Mouse (Mus musculus): ENCODE measurements around the gene Srp68. TPM values are rescaled to one million over a fixed set of nuclear protein-coding genes. Genes with fewer than 3 reads are reported as not detected.

The Srp68 gene
- polyA plus RNA-seq, 1 experiment, result 23.4 TPM

DNA sequence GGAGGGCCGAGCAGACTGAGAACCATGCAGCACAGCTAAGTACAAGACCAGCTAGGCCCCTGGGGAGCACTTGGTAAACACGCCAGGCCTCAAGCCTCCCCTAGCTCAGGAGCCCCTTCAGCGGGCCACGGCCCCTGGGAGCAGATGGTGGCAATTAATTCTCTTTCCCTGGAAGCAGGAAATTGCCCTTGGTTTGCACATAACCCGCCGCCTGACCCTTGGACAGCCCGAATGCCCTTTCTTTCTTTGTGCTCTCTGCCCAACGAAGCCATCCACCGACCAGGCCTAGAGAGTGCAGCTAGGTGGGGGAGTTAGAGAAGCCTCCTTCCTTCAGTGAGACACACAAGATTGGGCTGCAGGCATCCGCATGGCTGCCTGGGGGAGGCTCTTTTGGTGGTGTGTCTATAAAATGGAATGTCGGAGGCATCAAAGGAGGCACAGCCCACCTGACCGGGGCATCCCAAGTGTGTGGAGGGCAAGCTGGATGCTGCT is 32.2 kb downstream of the Srp68 start:
- Histone ChIP-seq H3K4me1 (ENCODE audit: control insufficient read depth, insufficient read depth, insufficient read length, low read length) (no peaks in the 10 kb centered on the region), H3K4me3 (ENCODE audit: insufficient read depth, low read depth, low read length) (no peak overlapping the region), H3K27ac (replicated peaks; ENCODE audit: low read depth, low read length) (no peak overlapping the region)

DNA sequence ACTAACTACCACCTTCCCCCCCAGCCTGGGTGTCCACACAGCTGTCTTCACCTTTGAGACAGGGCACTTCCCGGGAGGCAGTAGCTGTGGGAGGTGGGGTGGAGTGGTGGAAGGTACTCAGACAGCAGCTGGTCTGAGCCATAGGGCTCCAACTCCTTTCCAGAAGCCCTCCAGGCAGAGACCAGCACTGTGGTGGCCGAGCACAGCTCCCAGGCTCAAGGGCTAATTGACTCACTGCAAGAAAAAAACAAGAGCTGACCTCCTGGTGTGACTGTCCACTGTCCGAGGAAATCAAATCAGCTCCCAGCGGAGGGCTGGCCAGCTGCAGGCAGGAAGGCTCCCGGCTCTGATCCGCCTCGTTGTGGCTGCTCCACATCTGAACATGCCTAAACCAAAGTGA is 34.2 kb downstream of the Srp68 start:
- no peak overlapping the region for H3K4me3 ChIP-seq (ENCODE audit: insufficient read depth, low read depth, low read length)
- no peak overlapping the region for H3K27ac ChIP-seq (replicated peaks; ENCODE audit: low read depth, low read length)
- H3K4me1 ChIP-seq (ENCODE audit: control insufficient read depth, insufficient read depth, insufficient read length, low read length), result no peaks in the 10 kb centered on the region

DNA sequence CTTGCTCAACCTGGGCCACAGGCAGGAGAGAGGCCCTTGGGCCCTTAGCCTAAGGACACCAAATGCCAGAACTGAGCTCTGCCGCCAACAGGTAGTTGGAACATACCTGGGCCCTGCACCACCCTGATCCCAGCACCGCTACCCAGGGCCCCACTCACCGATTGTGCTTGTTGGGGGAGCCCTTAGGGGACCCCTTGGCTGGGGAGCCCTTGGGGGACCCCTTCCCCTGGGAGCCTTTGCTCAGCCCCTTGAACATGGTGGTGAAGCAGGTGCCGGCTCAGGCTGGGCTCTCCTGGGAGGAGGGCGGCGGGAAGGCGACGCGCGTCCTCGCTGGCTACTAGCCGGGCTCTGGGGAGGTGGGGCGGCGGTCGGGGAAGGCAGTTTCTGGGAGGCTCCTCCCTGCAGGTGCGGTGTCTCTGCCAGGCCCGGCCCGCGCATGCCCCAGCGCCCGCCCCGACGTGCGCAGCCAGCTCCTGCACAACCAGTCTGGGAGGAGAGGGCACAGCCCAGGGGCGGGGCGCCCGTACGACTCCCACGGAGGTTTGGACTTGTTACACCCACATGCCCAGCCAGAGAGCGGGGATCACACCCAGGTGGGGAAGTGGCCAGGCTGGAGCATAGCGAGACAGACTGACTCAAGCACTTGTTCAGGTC is 36.1 kb downstream of the Srp68 start, which contains the start of gene Evpl:
Evpl (minus strand) TSS at position 336 of the 654 bp plus-strand sequence.
- Histone ChIP-seq H3K4me3 (ENCODE audit: insufficient read depth, low read depth, low read length) (no peak within 1 kb of the TSS), H3K4me1 (ENCODE audit: control insufficient read depth, insufficient read depth, insufficient read length, low read length) (no peaks in the 10 kb centered on the region), H3K27ac (replicated peaks; ENCODE audit: low read depth, low read length) (no peak within 1 kb of the TSS)

DNA sequence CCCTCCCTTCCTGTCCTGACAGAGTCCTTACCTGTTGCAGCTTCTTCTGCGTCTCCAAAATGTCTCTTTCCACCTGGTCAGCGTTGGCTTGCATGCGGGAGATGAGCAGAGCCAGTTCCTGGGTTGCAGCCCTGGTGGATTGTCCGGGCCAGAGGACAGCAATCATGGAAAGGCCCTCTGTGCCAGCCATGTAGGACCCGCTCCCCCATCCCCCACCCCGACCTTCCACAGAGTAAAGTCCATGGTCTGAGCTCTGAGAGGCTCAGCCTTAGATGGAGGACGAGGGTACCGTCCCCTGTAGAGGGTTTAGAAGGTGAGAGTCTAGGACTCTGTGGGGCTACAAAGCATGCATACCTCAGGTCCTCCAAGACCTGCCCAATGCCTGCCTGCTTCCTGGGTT is 39.1 kb downstream of the Srp68 start:
- H3K4me1 ChIP-seq (ENCODE audit: control insufficient read depth, insufficient read depth, insufficient read length, low read length), result no peaks in the 10 kb centered on the region
- H3K27ac ChIP-seq (replicated peaks; ENCODE audit: low read depth, low read length), result no peak overlapping the region
- H3K4me3 ChIP-seq (ENCODE audit: insufficient read depth, low read depth, low read length), result no peak overlapping the region

DNA sequence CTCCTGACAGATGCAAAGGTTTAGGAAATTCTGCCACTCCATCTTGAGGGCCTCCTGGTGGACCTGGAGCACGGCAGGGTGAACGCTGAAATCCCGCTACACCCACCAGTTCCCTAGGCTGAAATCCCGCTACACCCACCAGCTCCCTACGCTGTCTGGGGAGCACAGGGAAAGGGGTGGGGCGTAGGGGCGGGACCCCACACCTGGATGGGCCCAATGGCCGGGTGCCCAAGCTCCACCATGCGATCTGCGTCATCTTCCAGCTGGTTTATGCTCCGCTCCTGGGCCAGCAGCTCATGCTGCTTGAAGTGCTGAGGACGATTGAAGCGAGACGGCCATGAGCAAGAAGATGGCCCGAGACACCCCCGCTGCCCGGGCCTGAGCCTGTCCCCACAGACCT is 41.6 kb downstream of the Srp68 start:
- H3K4me3 ChIP-seq (ENCODE audit: insufficient read depth, low read depth, low read length), result no peak overlapping the region
- no peak overlapping the region for H3K27ac ChIP-seq (replicated peaks; ENCODE audit: low read depth, low read length)
- no peaks in the 10 kb centered on the region for H3K4me1 ChIP-seq (ENCODE audit: control insufficient read depth, insufficient read depth, insufficient read length, low read length)

DNA sequence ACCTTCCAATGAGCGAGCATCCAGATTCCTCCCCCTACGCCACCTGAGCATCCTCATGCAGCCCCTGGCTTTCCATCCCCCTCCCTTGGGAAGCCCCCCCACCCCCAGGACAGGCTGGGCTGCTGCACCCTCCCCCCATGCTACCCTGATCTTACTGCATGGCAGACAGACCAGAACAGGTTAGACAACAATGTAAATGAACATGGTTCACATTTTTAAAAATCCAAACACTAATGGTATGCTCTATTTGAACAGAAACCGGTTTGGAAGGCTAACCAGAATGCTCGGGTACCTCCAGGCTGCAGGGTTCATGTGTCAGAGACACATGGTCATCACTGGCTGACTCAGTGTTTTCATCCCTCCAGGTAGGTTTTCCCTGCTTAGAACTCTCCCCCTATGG is 45.3 kb downstream of the Srp68 start:
- Histone ChIP-seq H3K4me3 (ENCODE audit: insufficient read depth, low read depth, low read length) (no peak overlapping the region), H3K4me1 (ENCODE audit: control insufficient read depth, insufficient read depth, insufficient read length, low read length) (no peaks in the 10 kb centered on the region), H3K27ac (replicated peaks; ENCODE audit: low read depth, low read length) (no peak overlapping the region)

DNA sequence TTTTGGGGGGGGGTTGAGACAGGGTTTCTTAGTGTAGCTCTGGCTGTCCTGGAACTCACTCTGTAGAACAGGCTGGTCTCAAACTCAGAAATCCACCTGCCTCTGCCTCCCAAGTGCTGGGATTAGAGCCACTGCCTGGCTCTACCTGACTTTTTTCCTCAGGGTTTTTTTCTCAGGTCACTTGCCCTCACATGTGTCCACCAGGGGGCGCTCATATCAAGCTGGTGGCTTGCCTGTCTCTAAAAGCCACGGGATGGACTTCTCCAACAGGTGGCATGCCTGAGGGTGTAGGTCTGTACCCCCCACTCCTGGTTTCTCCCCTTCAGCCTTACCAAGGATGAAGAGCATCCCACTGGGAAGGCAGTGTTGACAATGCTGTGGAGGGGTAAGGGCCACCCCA is 47.6 kb downstream of the Srp68 start:
- no peak overlapping the region for H3K27ac ChIP-seq (replicated peaks; ENCODE audit: low read depth, low read length)
- no peak overlapping the region for H3K4me3 ChIP-seq (ENCODE audit: insufficient read depth, low read depth, low read length)
- H3K4me1 ChIP-seq (ENCODE audit: control insufficient read depth, insufficient read depth, insufficient read length, low read length), result no peaks in the 10 kb centered on the region

DNA sequence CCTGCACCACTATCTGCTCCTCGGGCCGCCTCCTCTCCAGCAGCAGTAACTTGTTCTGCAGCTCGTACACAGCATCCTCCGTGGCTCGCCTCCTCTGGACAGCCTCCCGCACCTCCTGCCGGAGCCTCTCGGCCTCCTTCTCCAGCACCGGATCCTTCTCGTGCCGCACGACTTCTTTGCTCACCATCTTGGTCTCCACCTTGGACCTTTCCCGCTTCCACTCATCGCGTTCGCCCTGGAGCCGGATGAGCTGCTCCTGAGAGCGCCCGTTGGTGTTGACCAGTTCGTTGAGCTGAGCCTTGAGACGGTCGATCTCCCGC is 51.3 kb downstream of the Srp68 start:
- no peak overlapping the region for H3K27ac ChIP-seq (replicated peaks; ENCODE audit: low read depth, low read length)
- peak overlapping the region; percentile 63 for H3K4me3 ChIP-seq (ENCODE audit: insufficient read depth, low read depth, low read length)
- H3K4me1 ChIP-seq (ENCODE audit: control insufficient read depth, insufficient read depth, insufficient read length, low read length), result peaks cover 18% of the 10 kb centered on the region

DNA sequence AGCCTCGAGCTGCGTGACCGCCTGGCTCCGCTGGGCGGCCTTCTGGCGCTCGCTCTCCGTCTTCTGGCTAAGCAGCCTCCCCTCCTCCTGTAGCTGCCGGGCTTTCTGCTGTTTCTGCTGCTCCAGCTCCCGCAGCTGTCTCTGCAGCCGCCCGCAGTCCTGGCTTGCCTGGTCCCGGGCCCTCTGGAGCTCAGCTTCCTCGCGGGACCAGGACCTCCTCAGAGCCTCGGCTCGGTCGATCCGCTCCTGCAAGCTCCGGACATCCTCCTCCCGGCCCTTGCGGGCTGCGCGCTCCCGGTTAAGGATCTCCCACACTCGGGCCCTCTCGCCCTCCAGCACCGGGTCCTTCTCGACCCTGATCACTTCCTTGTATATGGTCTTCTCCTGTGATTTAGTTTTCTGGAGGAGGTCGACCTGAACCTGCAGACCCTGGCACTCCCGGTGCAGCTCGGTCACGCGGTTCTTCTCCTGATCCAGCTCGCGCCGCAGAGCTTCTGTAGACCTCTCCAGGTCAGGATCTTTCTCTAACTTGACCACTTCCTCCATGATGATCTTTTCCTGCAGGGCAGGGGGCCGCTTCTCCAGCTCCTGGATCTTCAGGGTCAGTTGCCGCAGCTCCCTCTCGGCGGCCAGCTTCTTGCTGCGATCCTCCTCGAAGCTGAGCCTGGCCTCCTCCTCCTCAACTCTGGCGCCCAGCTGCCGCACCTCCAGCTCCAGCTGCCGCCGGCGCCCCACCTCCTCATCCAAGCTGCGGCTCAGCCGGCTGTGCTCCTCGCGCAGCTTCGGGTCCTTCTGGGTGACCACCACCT is 51.9 kb downstream of the Srp68 start:
- Histone ChIP-seq H3K4me3 (ENCODE audit: insufficient read depth, low read depth, low read length) (peak overlapping the region; percentile 63), H3K27ac (replicated peaks; ENCODE audit: low read depth, low read length) (no peak overlapping the region), H3K4me1 (ENCODE audit: control insufficient read depth, insufficient read depth, insufficient read length, low read length) (peaks cover 18% of the 10 kb centered on the region)

DNA sequence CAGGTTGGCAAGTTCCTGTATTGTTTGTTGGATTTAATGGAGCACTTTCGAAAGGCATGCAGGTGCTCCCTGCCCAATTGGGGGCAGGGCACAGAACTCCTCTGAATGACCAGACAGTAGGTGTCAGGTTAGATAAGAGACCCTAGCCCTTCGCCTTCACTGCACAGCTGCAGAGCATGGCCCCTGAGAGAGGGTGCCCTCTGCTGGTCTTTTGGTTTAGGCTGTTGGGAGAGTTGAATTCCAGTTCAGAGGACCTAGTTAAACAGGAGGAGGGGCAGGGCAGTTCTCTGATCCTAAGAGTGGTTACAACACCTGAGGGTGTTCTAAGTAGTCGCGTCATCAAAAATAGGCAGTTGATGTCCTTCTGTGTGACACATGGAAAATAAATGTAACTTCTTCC is 54.1 kb downstream of the Srp68 start:
- Histone ChIP-seq H3K4me3 (ENCODE audit: insufficient read depth, low read depth, low read length) (no peak overlapping the region), H3K4me1 (ENCODE audit: control insufficient read depth, insufficient read depth, insufficient read length, low read length) (peaks cover 18% of the 10 kb centered on the region), H3K27ac (replicated peaks; ENCODE audit: low read depth, low read length) (peak overlapping the region; percentile 97; the same call in 1 of the 2 replicates)

DNA sequence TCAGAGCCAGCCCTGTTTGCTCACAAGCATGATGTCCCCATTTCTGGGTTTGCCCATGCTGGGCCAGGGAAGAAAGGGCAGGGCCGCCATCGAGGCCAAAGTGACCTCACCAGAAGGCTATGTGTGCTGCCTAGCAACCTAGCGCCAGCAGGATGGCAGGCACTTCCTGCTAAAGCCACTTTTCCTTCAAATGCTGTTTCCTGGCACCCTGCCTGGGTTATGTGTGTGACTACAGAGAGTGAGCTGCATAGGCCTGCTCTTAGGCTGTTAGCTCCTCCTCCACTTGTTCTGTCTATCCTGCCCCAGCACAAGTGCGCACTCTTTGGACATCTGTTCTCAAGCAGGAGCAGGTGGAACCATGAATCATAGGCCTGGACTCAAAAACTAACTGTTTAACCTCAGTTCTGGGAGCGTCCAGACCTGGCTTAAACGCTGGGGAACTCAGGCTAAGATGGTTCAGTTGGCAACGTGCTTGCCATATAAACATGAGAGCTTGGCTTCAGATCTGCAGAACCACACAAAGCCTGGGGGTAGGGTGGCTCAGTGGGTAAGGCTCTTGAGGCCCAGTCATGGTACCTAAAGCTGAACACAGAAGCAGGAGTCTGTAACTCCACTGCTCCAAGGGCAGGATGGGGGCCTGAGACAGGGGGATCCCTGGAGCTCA is 55.1 kb downstream of the Srp68 start:
- peaks cover 20% of the 10 kb centered on the region for H3K4me1 ChIP-seq (ENCODE audit: control insufficient read depth, insufficient read depth, insufficient read length, low read length)
- H3K27ac ChIP-seq (replicated peaks; ENCODE audit: low read depth, low read length), result peak overlapping the region; percentile 97
- no peak overlapping the region for H3K4me3 ChIP-seq (ENCODE audit: insufficient read depth, low read depth, low read length)

DNA sequence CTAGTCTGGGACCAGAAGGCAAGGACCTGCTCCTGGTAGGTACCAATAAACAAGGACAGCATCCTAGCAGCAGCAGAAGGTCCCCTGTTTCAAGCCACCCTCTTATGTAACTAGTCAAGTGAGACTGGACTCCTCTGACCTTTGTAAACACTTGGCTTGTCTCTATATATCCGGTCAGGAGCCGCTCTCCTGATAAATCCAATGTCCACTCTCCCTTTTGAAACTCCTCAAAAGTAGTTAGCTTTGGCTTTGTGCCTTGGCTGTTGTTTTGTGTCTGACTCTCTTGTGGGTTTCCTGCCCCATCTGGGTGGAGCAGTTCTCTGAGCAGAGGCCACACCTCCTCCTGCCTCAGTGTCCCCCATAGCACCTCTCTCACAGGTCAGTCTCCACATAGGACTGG is 55.8 kb downstream of the Srp68 start:
- peaks cover 20% of the 10 kb centered on the region for H3K4me1 ChIP-seq (ENCODE audit: control insufficient read depth, insufficient read depth, insufficient read length, low read length)

DNA sequence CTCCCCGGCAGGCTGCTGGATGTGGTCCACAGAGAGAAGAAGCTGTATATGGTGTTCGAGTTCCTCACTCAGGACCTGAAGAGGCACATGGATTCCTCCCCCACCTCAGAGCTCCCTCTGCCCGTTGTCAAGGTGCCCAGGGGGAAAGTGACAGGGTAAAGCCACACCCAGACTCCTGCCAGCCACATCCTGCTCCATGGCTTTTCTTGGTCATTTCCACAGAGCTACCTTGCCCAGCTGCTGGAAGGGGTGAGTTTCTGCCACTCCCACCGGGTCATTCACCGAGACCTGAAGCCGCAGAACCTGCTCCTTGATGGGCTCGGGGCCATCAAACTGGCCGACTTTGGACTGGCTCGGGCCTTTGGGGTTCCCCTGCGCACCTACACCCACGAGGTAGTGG is 57.5 kb downstream of the Srp68 start:
- H3K4me3 ChIP-seq (ENCODE audit: insufficient read depth, low read depth, low read length), result no peak overlapping the region
- no peak overlapping the region for H3K27ac ChIP-seq (replicated peaks; ENCODE audit: low read depth, low read length)
- peaks cover 20% of the 10 kb centered on the region for H3K4me1 ChIP-seq (ENCODE audit: control insufficient read depth, insufficient read depth, insufficient read length, low read length)

More for the DNA sequence above, 55.8 kb downstream of the Srp68 start:
- H3K27ac ChIP-seq (replicated peaks; ENCODE audit: low read depth, low read length), result peak overlapping the region; percentile 97
- H3K4me3 ChIP-seq (ENCODE audit: insufficient read depth, low read depth, low read length), result no peak overlapping the region

DNA sequence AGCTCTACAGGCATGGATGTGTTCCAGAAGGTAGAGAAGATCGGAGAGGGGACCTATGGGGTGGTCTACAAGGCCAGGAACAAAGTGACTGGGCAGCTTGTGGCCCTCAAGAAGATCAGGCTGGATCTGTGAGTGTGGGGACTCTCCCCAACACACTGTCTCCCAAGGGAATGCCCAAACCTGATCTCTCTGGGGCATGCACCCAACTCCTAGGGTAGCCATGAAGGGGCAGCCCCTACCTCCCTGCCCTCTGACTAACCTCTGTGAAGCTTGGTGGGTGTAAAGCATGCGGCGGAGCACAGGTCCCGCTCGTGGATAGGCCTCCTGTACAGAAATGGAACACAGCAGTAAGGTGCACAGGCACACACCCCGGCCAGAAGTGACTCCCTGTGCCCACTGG is 58.0 kb downstream of the Srp68 start:
- Histone ChIP-seq H3K27ac (replicated peaks; ENCODE audit: low read depth, low read length) (no peak overlapping the region), H3K4me3 (ENCODE audit: insufficient read depth, low read depth, low read length) (no peak overlapping the region), H3K4me1 (ENCODE audit: control insufficient read depth, insufficient read depth, insufficient read length, low read length) (peaks cover 20% of the 10 kb centered on the region)

DNA sequence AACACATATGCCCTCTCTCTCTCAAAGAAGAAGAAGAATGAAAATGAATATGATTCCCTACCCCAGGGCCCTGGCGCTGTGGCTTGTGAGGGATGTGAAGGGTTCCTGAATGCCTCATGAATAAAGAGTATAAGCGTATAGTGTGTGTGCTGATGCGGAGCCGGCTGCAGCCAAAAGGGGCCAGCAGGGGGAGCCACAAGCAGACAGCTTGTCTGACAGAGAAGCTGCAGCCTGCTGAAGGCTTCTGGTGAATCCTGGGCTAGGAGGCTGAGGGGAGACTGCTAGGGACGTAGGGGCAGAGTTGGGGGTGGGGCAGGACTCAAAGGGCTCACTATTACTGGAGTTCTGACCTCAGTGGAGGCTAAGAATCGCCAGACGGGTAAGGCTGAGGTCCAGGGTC is 58.8 kb downstream of the Srp68 start:
- Histone ChIP-seq H3K27ac (replicated peaks; ENCODE audit: low read depth, low read length) (no peak overlapping the region), H3K4me3 (ENCODE audit: insufficient read depth, low read depth, low read length) (no peak overlapping the region), H3K4me1 (ENCODE audit: control insufficient read depth, insufficient read depth, insufficient read length, low read length) (peaks cover 20% of the 10 kb centered on the region)

All from brown adipose tissue, adult 24 weeks (tissue).